Mouse (Mus musculus): ENCODE data around the gene Sh3bp2.

Sh3bp2 gene

DNA sequence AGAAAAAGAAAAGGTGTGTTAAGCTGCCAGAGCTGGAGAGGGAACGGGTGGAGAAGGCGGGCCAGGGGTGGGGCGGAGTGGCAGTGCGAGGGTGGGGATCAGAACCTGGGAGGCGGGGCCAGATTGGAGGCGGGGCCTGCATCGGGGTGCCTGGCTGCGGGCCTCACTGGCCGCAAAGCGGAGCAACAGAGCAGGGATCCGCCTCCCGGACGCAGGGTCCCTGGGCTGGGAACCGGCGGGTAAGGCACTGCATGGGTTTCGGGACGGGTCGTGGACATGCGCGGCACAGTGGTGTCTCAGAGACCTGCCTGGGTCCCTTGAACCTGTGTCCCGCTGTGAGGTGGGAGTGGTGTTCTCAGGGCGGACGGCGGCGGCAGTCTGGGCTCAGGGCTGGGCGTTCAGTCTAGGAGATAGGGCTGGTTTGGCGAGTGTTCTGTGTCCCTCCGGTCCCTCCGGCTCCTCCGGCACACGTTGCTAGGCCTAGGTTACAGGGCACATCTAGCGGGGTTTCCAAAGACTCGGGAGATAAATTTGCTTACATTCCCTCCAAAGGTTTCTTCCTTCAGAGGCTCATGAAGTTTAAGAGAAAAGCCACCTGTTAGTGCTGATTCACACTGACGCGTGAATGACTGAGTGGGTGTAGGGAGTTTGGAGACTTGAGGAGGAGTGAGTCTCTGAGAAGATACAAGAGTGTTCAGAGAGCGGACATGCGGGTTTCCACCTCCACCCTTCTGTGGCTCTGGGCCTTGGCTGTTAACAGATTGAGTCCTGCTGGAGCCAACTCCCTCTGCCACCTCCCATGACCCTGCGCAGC, at the start of gene Sh3bp2:
Sh3bp2 (plus strand) TSS at position 176 of the 814 bp plus-strand sequence.
- in situ Hi-C loops (cut with MboI, MseI): no loop called here

DNA sequence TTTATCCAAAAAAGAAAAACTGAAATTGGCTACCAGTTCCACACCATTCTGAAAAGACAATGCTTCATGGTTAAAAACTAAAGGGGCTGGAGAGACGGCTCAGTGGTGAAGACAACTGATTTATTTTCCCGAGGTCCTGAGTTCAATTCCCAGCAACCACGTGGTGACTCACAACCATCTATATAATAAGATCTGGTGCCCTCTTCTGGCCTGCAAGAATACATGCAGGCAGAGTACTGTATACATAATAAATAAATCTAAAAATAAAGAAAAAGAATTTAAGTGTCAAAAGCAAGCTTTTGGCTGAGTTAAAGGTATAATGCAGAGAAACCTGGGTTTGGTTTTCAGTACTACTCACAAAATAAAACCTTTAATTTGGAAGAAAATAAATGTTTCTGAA, 44.7 kb upstream of the Sh3bp2 start:
- in situ Hi-C loops (cut with MboI, MseI): no loop called here

DNA sequence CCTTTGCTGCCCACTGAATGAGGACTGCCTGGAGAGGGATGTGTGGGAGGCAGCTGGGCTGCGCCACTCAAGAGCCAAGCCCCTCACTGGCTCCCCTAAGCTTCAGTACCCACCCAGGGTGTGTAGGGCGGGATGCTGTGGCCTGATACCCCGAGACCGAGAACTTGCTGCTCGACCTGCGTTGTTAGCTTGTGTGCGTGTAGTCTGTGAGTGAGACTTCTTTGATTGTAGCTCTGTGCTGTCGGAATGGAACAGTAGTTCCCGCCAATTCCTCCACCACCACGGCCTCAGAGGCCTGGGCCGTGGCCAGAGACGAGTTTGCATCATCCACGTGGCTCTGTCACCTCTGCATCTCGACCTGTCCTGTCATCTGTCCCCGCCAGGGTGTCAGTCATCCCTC, 39.9 kb upstream of the Sh3bp2 start:
- in situ Hi-C loops (cut with MboI, MseI): no loop called here

DNA sequence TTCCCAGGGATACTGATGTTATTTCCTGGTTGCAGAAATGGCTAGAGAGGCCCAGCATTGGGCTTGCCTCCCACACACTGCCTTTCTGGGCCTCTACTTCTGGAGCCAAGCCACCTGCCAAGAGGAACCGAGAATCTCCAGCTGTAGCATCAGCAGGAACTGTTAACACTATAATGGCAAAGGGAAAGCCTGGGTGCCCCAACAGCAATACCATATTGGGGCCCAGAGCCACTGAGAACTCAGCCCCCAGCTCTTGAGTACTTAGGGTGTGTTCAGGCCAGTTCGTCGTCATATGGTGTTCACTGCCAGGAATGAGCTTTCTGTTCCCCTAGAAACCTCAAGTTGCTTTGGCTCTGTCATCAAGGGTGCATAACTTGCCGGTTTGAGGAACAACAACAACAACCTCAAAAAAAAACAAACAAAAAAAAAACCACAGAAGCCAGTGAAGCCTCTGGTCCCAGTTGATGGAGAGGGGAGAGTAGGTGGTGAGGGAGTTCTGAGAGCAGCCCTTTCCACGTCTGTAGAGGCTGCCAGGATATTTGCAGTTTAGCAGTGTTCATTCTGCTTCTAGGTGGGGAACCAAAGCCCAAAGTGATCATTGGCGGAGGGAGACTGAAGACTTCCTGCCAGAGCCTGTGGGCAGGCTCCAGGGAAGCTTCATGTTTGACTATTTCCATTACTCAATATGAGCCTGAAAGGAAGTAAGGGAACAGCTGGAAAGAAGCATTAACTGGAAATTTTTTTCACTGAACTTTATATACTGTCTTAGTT, 38.1 kb upstream of the Sh3bp2 start:
- in situ Hi-C loops (cut with MboI, MseI): no loop called here

DNA sequence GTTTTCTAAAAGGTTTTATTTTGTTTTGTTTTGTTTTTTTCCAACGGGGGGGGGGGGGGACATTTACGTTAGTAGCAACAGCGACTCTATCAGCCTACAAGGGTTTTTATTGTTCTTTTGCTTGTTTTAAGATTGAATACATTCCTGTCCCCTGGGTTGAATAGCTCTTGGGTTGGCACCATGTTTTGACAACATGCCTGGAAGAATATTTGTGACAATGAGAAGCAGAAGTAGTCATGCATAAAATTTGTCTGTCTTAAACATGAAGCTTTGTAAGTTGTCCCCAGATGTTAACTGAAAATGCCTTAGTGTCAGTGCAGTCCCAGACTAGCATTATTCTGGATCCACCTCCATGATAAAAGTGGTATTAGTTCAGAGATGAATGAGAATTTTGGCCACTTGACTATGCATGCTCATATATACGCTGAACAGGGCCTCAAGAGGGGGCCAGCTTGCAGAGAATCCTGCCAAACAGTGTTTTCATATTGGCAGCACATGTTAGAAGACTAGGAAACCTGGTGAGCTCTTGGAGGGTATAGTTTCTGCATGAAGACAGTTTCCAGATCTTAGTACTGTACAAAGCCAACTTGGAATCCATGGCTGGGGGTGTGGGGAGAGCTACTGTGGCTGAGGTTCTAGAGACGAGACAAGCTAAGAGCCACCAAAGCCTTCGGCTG, 36.8 kb upstream of the Sh3bp2 start:
- in situ Hi-C loops (cut with MboI, MseI): no loop called here

DNA sequence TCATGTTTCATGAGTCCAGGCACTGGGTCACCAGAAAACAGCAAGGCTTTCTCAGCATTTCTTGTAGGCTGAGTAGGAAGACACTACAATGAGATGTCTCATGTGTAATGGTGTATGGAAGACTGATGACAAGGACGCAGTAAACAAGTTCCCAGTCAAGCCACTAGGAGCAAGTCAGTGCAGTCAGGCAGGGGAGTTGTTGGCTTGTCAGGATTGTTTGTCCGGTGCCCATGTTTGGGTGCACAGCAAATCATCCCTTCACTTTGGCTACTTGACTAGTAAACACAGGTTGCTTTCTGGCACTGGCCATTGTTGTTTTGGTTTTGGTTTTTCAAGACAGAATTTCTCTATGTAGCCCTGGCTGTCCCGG, 36.2 kb upstream of the Sh3bp2 start:
- in situ Hi-C loops (cut with MboI, MseI): no loop called here

DNA sequence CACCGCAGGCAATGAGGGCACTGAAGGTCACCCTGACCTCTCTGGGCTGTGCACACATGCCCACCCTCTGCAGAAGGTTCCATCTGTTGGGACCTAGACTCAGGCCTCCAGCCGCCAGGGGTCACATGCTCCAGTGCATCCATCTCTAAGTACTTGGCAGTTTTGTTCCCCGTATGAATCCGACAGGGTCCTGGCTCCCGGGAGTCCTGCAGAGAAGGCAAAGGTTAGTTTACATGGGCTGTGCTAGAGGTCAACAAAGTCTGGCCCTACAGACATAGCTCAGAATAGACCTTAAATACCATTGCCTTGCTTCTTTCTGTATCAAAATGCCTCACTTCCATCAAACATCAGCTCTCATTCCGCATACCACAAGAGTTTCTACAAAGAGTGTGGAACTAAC, 28.9 kb upstream of the Sh3bp2 start:
- in situ Hi-C loops (cut with MboI, MseI): no loop called here

DNA sequence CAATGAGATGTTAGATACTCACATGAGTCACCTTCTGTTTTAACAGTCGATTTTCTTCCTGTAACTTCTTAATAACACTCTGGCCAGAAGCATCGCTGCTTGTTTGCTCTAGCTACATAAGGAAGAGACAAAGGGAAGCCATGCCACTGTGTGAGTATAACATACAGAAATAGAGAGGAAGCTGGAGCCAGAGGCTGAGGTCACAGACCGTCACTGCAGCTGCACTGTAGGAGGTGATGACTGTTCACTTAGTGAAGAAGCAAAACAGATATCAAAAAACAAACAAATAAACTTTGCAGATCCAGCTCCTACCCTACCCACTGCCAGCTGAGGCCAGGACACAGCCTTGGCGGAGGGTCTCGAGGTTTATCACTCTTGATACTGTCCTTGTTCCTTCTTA, 24.8 kb upstream of the Sh3bp2 start:
- in situ Hi-C loops (cut with MboI, MseI): no loop called here

DNA sequence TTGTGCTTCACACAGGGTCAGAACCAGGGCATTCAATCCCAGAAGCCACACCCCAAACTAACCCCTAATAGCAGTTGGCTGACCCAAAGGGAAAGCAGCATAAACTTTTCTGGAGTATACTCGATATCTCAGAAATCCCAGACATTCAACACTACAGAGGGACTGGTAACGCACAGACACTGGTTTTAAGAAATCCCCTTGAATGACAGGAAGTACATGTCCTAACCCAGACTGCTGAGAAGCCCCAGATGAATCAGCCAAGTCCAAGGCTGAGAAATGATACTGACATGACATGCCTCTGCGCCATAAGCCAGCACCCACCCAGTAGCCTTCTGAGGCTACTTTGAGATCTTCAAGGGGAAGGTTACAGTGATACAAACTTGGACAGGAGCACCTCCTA, 24.1 kb upstream of the Sh3bp2 start:
- in situ Hi-C loops (cut with MboI, MseI): no loop called here

DNA sequence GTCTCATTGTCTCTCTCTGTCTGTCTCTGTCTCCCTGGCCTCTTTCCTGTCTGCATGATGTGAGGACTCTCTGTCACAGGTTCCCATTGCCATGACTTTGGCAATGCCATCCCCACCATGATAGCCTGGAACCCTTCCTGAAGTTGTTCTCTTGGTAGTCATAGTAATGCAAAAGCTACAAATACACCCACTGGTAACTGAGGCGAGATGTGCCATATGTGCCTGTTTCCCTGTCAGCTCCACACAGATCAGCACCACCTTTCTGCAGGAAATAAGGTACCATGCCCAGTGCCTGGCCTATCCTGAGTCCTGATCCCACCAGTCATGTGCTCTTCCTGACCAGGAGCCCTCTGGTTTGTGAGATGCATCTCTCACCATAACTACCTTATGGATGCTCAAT, 23.2 kb upstream of the Sh3bp2 start:
- in situ Hi-C loops (cut with MboI, MseI): no loop called here

DNA sequence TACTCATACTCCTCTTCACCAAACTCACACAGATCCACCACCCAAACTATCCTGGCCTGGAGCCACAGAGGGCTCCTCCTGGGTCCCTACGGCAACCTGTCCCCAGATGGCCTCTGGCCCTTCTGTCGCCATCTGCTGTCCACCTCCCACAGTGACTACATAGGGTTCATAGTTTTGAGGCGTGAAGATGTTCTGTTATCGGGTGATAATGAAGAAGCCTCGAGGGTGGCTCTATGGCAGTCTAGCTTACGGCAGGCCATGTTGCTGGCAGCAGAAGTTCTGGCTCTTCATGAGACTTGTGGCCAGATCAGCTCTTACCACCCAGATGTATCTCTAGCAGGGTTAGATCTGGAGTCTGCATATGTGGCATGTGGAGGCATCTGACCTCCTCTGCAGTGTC, 22.8 kb upstream of the Sh3bp2 start:
- in situ Hi-C loops (cut with MboI, MseI): no loop called here

DNA sequence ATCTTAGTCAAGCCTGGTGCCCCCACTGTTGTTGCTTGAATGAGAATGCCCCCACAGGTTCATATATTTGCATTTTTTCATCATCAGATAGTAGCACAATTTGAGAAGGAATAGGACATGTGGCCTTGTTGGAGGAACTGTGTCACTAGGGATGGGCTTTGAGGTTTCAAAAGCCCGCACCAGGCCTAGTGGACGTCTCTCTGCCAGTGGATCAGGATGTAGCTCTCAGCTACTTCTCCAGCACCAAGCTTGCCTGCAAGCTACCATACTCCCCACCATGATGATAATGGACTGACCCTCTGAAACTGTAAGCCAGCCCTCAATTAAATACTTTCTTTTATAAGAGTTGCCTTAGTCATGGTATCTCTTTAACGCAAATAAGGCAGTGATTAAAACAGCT, 13.2 kb upstream of the Sh3bp2 start:
- in situ Hi-C loops (cut with MboI, MseI): loop anchor here in 1 of 2 experiments (10.0 kb wide), 1 partner anchor 262 kb away; no protein-coding TSS in a partner anchor

DNA sequence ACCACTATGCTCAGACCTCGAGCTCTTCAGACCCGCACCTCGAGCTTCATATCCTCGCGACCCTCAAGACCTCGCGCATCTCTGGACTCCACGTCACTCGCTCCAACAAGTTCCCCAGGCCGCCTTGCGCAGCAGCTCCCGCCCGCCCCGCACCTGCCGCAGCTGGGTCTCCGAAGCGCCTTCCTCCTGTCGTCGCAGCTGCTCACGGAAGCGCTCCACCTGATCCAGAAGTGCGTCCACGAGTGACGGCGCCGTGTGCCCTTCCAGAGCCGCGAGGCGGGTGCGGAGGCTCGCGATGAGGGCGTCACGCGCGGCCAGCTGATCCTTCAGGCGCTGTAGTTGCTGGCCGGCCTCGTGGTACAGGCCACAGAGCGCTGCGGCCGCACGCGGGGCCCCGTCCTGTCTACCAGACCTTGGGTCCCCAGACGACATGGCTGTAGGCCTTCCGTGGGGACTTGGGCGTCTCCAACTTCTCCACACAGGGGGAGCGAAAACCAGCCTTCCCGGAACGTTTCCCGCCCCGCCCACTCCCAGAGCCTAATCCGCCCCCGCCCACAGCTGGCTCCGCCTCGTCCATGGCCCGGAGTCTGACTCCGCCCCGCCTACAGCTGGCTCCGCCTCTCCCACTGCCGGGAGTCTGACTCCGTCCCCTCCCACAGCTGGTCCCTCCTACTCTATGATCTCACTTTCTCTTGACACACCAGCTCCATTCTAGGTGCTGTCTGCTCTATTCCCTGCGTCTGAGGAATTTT, 12.0 kb upstream of the Sh3bp2 start, which contains the start of gene Tnip2:
Tnip2 (minus strand) TSS at position 526 of the 752 bp plus-strand sequence.
- in situ Hi-C loops (cut with MboI, MseI): loop anchor here in 1 of 2 experiments (10.0 kb wide), 1 partner anchor 261 kb away; no protein-coding TSS in a partner anchor

DNA sequence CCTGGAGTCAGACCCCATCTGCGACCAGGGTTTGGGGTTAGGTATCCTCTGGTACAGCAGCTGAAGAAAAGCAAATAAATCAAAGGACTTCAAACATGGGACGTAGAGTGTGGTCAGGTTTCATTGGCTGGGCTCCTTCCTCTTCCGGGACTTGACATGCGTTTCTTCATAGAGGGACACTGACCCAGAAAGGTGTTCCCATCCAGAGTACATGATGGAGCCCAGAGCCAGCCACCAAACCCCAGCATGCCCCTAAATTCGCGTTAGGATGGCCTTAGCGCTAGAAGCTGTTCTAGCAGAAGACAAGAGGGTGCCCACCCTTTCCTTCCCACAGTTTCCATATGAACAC, 11.4 kb upstream of the Sh3bp2 start:
- in situ Hi-C loops (cut with MboI, MseI): loop anchor here in 1 of 2 experiments (10.0 kb wide), 1 partner anchor 261 kb away; no protein-coding TSS in a partner anchor

DNA sequence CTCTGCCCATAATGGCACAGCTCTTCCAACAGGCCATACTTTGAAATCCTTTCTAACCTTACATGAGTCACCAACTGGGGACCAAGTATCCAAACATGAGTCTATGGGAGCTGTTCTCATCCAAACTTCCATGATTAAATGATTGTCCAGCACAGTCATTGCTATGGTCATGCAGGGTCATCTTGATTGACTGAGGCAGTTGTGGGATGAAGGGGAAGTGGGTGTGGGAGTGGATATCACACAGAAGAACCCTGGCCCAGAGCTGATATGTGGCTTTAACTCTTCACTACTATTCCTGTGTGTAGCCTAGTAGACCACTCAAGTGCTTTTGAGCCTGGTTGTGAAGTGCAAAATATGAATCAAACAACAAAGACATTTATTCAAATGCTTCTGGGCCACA, 10.5 kb upstream of the Sh3bp2 start:
- in situ Hi-C loops (cut with MboI, MseI): loop anchor here in 1 of 2 experiments (10.0 kb wide), 1 partner anchor 260 kb away; no protein-coding TSS in a partner anchor

DNA sequence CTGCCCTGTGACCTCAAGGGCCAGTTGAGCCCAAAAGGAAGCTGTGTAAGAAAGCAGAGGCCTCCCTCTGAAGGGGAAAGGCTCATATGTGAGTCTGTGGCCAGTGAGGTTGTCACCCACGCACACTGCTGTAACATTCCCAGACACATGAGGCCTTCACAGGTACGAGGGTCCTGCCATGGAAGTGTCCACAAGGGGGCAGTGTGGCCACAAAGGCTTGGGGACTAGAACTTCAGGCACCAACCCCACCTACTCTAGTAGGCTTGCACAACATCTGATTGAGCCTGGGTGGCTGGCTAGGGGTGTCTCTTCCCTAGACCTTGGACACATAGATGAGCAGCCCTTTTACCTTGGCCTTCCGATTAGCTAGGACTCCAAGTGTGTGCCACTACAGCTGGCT, 7.7 kb upstream of the Sh3bp2 start:
- in situ Hi-C loops (cut with MboI, MseI): loop anchor here in 1 of 2 experiments (10.0 kb wide), 1 partner anchor 257 kb away; no protein-coding TSS in a partner anchor

DNA sequence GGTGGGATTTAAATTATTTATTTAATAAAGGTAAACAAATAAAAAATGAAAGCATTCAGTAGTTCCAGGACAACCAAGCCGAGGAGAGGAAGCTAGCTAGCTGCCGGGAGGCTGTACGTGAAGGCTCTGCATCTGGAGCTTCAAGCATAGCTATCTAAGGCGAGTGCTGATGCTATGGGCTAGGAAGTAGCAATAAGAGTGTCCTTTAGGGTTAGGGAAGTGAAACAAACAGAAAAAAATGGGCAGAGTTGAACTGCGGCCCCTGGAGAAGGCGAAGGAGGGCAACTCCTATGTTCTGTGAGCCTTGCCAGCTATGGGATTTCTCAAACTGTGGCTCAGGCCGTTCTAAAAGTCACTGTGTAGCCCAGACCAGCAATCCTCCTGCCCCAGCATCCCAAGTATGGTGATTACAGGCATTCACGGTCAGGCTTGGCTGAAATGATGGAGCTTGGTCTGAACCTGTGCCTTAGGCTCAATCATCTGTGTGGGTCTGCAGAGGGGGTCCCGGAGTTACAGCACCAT, 6.2 kb upstream of the Sh3bp2 start:
- in situ Hi-C loops (cut with MboI, MseI): loop anchor here in 1 of 2 experiments (10.0 kb wide), 1 partner anchor 255 kb away; no protein-coding TSS in a partner anchor

DNA sequence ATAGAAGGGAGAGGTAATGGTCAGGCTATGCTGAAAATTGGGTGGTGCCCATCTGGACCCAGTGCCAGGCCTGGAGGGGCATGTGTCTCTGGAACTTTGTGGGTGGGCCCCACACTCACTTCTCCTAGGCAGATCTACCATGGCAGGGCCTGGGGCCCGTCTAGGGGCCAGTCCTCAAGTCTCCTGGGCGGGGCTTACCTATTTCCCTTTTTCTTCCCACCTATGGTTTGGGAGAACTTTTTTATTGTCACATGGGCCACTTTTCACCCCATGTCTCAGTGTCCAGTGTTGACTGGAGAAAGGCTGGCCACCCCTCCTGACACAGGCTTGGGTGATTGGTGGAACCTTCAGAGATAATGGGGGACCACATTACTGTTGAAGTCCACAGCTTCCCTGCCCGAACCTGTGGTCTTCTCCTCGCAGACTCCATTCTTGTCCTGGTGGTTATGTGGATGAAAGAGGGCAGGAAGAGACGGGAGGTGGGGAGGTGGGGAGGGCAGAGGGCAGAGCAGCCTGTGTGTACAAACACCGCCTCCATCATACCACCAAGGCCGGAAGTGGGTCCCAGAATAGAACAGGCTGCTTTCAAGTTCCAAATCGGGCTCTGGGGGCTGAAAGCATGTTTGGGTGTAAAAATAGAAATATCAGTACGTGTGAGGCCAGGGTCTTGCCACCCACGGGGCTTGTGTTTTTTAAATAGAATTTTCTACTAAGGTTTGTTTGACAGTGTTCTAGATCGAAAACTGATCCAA, 5.0 kb upstream of the Sh3bp2 start:
- in situ Hi-C loops (cut with MboI, MseI): no loop called here

DNA sequence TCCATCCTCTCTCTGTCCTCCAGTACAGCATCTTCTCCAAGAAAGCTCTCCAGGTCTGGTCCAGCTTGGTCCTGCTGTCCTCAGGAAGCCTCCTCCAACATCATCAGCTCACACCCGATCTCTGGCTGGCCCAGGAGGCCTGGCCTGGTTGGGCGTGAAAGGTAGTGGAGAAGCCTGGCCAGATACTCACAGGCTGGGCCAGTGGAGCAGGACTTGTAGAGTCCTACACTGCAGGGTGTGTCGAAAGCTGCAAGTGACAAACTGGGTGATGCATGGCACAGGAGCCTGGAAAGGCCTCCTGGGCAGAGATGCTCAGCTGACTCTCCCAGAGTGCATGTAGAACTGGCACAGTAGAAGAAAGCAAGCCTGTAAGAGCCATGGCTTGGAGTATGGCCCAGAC, 4.3 kb upstream of the Sh3bp2 start:
- in situ Hi-C loops (cut with MboI, MseI): no loop called here

DNA sequence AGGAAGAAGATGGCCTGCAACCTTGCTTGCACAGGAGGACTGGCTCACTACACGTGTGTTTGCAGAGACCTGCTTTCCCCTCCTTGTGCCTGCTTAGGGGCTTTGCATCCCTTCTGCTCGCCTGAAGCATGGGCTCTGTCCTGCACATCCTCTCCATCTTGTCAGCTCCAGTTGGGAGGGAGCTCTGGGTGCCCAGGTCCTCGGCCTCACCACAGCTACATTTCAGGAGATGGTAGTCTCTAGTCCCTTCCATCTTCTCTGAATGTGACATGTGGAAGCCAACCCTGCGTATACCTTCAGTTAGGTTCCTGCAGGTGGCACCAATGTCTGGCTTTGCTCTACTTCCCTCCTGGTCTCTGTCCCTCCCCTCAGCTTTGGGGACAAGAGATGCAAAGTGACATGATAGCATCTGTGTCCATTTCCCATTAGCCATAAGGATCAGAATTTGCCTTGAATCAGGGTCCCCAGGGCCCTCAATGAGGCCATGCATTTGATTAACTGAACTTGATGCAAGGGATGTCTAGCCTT, 1.6 kb upstream of the Sh3bp2 start:
- in situ Hi-C loops (cut with MboI, MseI): no loop called here

Measured in T-helper 17 cell (primary cell).